Mouse (Mus musculus) kidney, embryonic 14.5 days (tissue): Measurements from ENCODE around the gene Ccdc42. TPM values are rescaled to one million over a fixed set of nuclear protein-coding genes. Genes with fewer than 3 reads are reported as not detected.

Experiments
- ATAC-seq: fragments of 200-750 bp; cut with Nextera tagmentation; 2 replicates; pipeline ENCODE4 v1.8.0; 2017; ENCODE audit warnings: moderate number of reproducible peaks, mild to moderate bottlenecking, moderate TSS enrichment, moderate library complexity; ENCODE audit not compliant: low FRiP score, low TSS enrichment
- H3K27ac ChIP-seq: fragments of 300-500 bp; sonication (generic); 2 replicates; pipeline ENCODE4 v1.5.1; 2014; ENCODE audit warnings: low read depth, mild to moderate bottlenecking, low read length, moderate library complexity, mixed read lengths
- H3K27me3 ChIP-seq: fragments of 300-500 bp; sonication (generic); 2 replicates; pipeline ENCODE4 v1.6.1; 2014; ENCODE audit warnings: mild to moderate bottlenecking, low read length; ENCODE audit not compliant: control insufficient read depth, insufficient read depth
- H3K36me3 ChIP-seq: fragments of 300-500 bp; sonication (generic); 2 replicates; pipeline ENCODE4 v1.6.1; 2014; ENCODE audit warnings: low read length, mixed read lengths; ENCODE audit not compliant: control insufficient read depth, insufficient read depth
- H3K4me1 ChIP-seq: fragments of 300-500 bp; sonication (generic); 2 replicates; pipeline ENCODE4 v1.6.1; 2014; ENCODE audit warnings: low read length, mixed read lengths; ENCODE audit not compliant: control insufficient read depth, insufficient read depth
- H3K4me2 ChIP-seq: fragments of 300-500 bp; sonication (generic); replicated peaks from 2 replicates; pipeline ENCODE4 v1.6.1; 2014; ENCODE audit warnings: low read depth, mild to moderate bottlenecking, low read length
- H3K4me3 ChIP-seq: fragments of 300-500 bp; sonication (generic); 2 replicates; pipeline ENCODE4 v1.5.1; 2014; ENCODE audit warnings: mild to moderate bottlenecking, low read length
- H3K9ac ChIP-seq: fragments of 300-500 bp; sonication (generic); 2 replicates; pipeline ENCODE4 v1.6.1; 2014; ENCODE audit warnings: low read depth, mild to moderate bottlenecking, low read length, moderate library complexity
- H3K9me3 ChIP-seq: fragments of 300-500 bp; sonication (generic); 2 replicates; pipeline ENCODE4 v1.6.1; 2016; ENCODE audit warnings: low read length; ENCODE audit not compliant: control insufficient read depth
- WGBS: fragments of 180-500 bp; shearing (Covaris S2); extraction: QIAGEN DNeasy Blood & Tissue Kit; methylation state at CpG from one replicate; pipeline ENCODE4 v1.1.7; 2014; 5-methylcytosine and 5-hydroxymethylcytosine counted together
- polyA plus RNA-seq: library from polyadenylated mRNA; unstranded; fragments of >200 nt; fragmentation: Nextera tagmentation; extraction: Ambion mirVana; gene quantifications from 2 replicates; pipeline ENCODE4 v1.2.1, GENCODE M21; 2014

Ccdc42 gene
- polyA plus RNA-seq, 1 experiment from 2014 or later: 2.5 TPM

- H3K9ac ChIP-seq: peak overlapping the region; percentile 8; the same call in 1 of the 2 replicates
- no peaks in the 10 kb centered on the region for H3K36me3 ChIP-seq
- peaks cover 16% of the 10 kb centered on the region for H3K4me1 ChIP-seq
- no peaks in the 10 kb centered on the region for H3K27me3 ChIP-seq
- peak overlapping the region; percentile 85 for H3K27ac ChIP-seq
- ATAC-seq: peak; percentile 97
- H3K4me3 ChIP-seq: peak overlapping the region; percentile 11
- 3% methylated on average over 14 of the region's 14 CpGs for whole genome bisulfite sequencing
- peak overlapping the region; percentile 35 for H3K4me2 ChIP-seq
- no peaks in the 10 kb centered on the region for H3K9me3 ChIP-seq
These were observed 36.5 kb downstream of the Ccdc42 start for GRCm38 (mm10) chr11:68623225-68623870.

DNA sequence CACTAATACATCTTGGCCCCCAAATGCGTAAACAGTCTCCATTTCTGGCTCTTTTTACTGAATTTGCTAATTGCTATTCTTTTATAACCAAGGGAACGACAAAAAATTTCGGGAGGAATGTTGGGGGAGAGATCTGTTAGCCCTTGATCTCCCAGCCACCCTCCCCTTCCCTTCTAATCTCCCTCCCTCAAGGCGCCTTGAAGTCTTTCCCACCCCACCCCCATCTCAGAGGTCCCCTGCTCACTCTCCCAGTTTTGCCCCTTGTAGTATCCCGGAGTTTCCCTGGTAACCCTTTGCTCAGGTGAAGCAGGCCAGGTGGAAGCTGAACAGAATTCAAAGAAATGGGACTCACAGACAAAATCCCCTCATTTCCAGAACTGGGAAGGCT lies 37.0 kb downstream of the Ccdc42 start:
- Histone ChIP-seq H3K4me2 (peak overlapping the region; percentile 35), H3K4me1 (peaks cover 16% of the 10 kb centered on the region), H3K4me3 (peak overlapping the region; percentile 11), H3K36me3 (no peaks in the 10 kb centered on the region), H3K27me3 (no peaks in the 10 kb centered on the region), H3K27ac (peak overlapping the region; percentile 85), H3K9ac (peak overlapping the region; percentile 18; the same call in 1 of the 2 replicates), H3K9me3 (no peaks in the 10 kb centered on the region)
- peak; percentile 65 for ATAC-seq
- 2% methylated on average over 5 of the region's 5 CpGs for WGBS

DNA sequence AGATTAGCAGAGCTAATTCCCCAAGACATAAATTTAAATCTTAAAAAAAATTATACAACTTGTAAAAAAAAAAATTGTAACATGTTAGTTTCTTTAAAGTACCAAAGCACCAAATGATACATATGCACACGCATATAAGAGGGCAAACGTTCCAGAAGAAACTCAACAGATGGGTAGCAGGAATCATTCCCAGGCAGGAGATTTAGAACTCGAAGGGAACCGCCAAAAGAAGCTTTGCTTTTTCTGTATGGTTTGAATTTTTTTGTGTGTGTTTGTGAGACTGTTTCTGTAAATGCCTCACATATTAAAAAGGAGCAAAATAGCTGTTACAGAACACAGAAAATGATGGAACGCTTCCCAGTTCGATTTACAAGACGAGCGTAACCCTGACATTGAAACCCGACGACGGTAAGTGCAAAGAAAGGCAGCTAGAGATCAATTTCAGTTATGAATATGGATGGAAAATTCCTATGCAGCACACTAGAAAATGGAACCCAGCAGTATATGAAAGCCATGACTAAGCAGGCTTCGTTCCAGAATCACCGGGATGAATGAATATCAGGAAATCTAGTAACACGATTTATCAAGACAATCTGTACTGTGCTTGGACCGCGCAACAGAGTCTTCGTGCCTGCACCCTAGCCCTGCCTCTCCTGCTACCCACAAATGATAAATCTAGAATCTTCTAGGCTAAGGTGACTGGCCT lies 44.9 kb downstream of the Ccdc42 start:
- H3K36me3 ChIP-seq: no peaks in the 10 kb centered on the region
- H3K27ac ChIP-seq: no peak overlapping the region
- H3K4me3 ChIP-seq: no peak overlapping the region
- peaks cover 9% of the 10 kb centered on the region for H3K4me1 ChIP-seq
- no peak overlapping the region for H3K9ac ChIP-seq
- WGBS: 87% methylated on average over 17 of the region's 17 CpGs
- H3K4me2 ChIP-seq: no peak overlapping the region
- H3K27me3 ChIP-seq: no peaks in the 10 kb centered on the region
- no peaks in the 10 kb centered on the region for H3K9me3 ChIP-seq
- no peak for ATAC-seq

GRCm38 (mm10) chr11:68637861-68638615 lies 51.2 kb downstream of the Ccdc42 start:
- H3K27ac ChIP-seq: peak overlapping the region; percentile 80; the same call in 1 of the 2 replicates
- no peak overlapping the region for H3K4me3 ChIP-seq
- H3K36me3 ChIP-seq: no peaks in the 10 kb centered on the region
- no peaks in the 10 kb centered on the region for H3K27me3 ChIP-seq
- peak; percentile 87 for ATAC-seq
- H3K9ac ChIP-seq: no peak overlapping the region; the same call in 1 of the 2 replicates
- 11% methylated on average over 10 of the region's 10 CpGs for WGBS
- H3K4me1 ChIP-seq: peaks cover 20% of the 10 kb centered on the region
- H3K9me3 ChIP-seq: no peaks in the 10 kb centered on the region
- H3K4me2 ChIP-seq: peak overlapping the region; percentile 19; the same call in 1 of the 2 replicates

GRCm38 (mm10) chr11:68641361-68641760 lies 54.5 kb downstream of the Ccdc42 start:
- H3K4me3 ChIP-seq: no peak overlapping the region
- no peak for ATAC-seq
- no peaks in the 10 kb centered on the region for H3K9me3 ChIP-seq
- no peak overlapping the region for H3K9ac ChIP-seq
- H3K4me1 ChIP-seq: peaks cover 19% of the 10 kb centered on the region
- H3K27ac ChIP-seq: no peak overlapping the region
- WGBS: 81% methylated on average over 5 of the region's 5 CpGs
- H3K36me3 ChIP-seq: no peaks in the 10 kb centered on the region
- no peak overlapping the region for H3K4me2 ChIP-seq
- no peaks in the 10 kb centered on the region for H3K27me3 ChIP-seq

DNA sequence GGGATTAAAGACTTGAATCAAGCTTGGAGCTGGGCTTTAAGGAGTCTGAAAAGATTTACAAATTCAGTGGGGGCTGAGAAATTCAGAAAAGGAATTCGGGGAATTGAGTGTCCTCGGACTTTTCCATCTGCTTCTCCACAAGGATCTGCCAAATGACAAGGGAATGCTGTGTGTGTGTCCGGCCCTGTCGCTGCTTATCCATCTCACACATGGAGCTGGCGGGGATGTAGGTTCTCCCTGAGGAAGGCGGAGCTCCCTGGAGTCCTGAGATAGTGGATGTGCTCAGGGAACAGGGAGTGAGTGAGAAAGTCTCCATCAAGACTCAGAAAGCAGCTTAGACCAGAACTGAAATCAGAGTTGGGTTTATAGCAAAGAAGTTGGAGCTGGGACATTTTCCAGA lies 58.0 kb downstream of the Ccdc42 start:
- ATAC-seq: no peak
- no peaks in the 10 kb centered on the region for H3K36me3 ChIP-seq
- 0 out of 2 replicates have a peak, but pooled peaks cover 9% of the 10 kb centered on the region for H3K4me1 ChIP-seq
- H3K9ac ChIP-seq: no peak overlapping the region
- H3K4me3 ChIP-seq: no peak overlapping the region
- H3K4me2 ChIP-seq: no peak overlapping the region
- H3K9me3 ChIP-seq: no peaks in the 10 kb centered on the region
- 71% methylated on average over 6 of the region's 6 CpGs for WGBS
- no peak overlapping the region for H3K27ac ChIP-seq
- H3K27me3 ChIP-seq: no peaks in the 10 kb centered on the region

Other genes starting within 250 kb of the Ccdc42 start
- 8.5 and 10.2 TPM in 2 replicates for gene Ntn1, start 186.2 kb upstream of the Ccdc42 start, polyA plus RNA-seq
- gene Pik3r5, start 154.9 kb upstream of the Ccdc42 start, polyA plus RNA-seq: 0.41 and 1.5 TPM in 2 replicates
- 2.3 and 3.7 TPM in 2 replicates for gene Pik3r6, start 84.0 kb upstream of the Ccdc42 start, polyA plus RNA-seq
- 1.0 and 1.4 TPM in 2 replicates for gene Mfsd6l, start 30.8 kb upstream of the Ccdc42 start, polyA plus RNA-seq
- 115 and 145 TPM in 2 replicates for gene Myh10, start 104.5 kb downstream of the Ccdc42 start, polyA plus RNA-seq